Mouse (Mus musculus) G1E (cell line): ENCODE measurements around the gene Obsl1. TPM values are rescaled to one million over a fixed set of nuclear protein-coding genes. Genes with fewer than 3 reads are reported as not detected.

ENCODE experiments used
- ATAC-seq: 2 replicates; pipeline ENCODE4 v1.8.0; 2016; ENCODE audit warnings: mild to moderate bottlenecking; ENCODE audit not compliant: insufficient number of reproducible peaks, poor library complexity, low FRiP score, severe bottlenecking; ENCODE audit errors: extremely low read depth
- DNase-seq: peaks from one replicate; pipeline ENCODE4 v3.0.0; 2012; ENCODE audit warnings: low spot score
- H3K27me3 ChIP-seq: 2 replicates; pipeline ENCODE4 v1.6.1; 2012; ENCODE audit warnings: mild to moderate bottlenecking, low read length, inconsistent platforms; ENCODE audit not compliant: insufficient read depth
- H3K36me3 ChIP-seq: replicated peaks from 2 replicates; pipeline ENCODE3; 2012; ENCODE audit warnings: mild to moderate bottlenecking, inconsistent platforms
- H3K4me1 ChIP-seq: 2 replicates; pipeline ENCODE4 v1.6.1; 2012; ENCODE audit warnings: low read depth, low read length, inconsistent platforms, mixed read lengths; ENCODE audit not compliant: insufficient read depth
- H3K4me3 ChIP-seq: 2 replicates; pipeline ENCODE4 v1.5.1; 2012; ENCODE audit warnings: low read depth, mild to moderate bottlenecking, inconsistent platforms, low read length, moderate library complexity, mixed read lengths
- H3K9me3 ChIP-seq: replicated peaks from 2 replicates; pipeline ENCODE4 v1.6.1; 2012; ENCODE audit warnings: inconsistent platforms
- CTCF ChIP-seq: IDR thresholded peaks from 2 replicates; pipeline ENCODE4 v1.5.1; 2012; ENCODE audit warnings: low read depth, low read length, inconsistent platforms, mixed read lengths
- GATA1 ChIP-seq: IDR thresholded peaks from 2 replicates; pipeline ENCODE4 v1.6.1; 2012; ENCODE audit warnings: borderline replicate concordance, low read length, inconsistent platforms, mixed read lengths
- GATA2 ChIP-seq: IDR thresholded peaks from 2 replicates; pipeline ENCODE4 v1.6.1; 2012; ENCODE audit warnings: low read depth, low read length, inconsistent platforms, borderline replicate concordance
- POLR2AphosphoS5 ChIP-seq: IDR thresholded peaks from 2 replicates; pipeline ENCODE4 v1.6.1; 2012; ENCODE audit warnings: low read depth, low read length, inconsistent platforms; ENCODE audit not compliant: insufficient replicate concordance
- TAL1 ChIP-seq: conservative IDR thresholded peaks from 2 replicates; pipeline ENCODE4 v1.6.1; 2012; ENCODE audit warnings: low read depth, low read length, inconsistent platforms, mixed read lengths
- polyA plus RNA-seq: library from polyadenylated mRNA; stranded (reverse); fragments of >175 nt; gene quantifications from 2 replicates; pipeline ENCODE4 v1.2.3, GENCODE M21; 2012
- total RNA-seq, 2 experiments: library from RNA; stranded (forward) in 1 of 2; stranded (reverse) in 1 of 2; fragments of 200-1000 nt in 1 of 2; fragments of >200 nt in 1 of 2; fragmentation: Nextera tagmentation in 1 of 2; gene quantifications; 2 replicates each; pipeline ENCODE4 v1.2.3; 2014 to 2017

The Obsl1 gene
- total and polyA plus RNA-seq, 3 experiments, result 0.05 TPM; not detected in 2

GRCm38 (mm10) chr1:75476441-75476840 lies 29.8 kb downstream of the Obsl1 start:
- no peaks in the 10 kb centered on the region; the same call in 1 of the 2 replicates for H3K27me3 ChIP-seq
- no peaks in the 10 kb centered on the region for H3K9me3 ChIP-seq
- ATAC-seq, result no peak
- DNase-seq, result no peak
- H3K36me3 ChIP-seq, result peaks cover 62% of the 10 kb centered on the region
- TF ChIP-seq TAL1 (no peak), POLR2AphosphoS5 (no peak), GATA2 (no peak), GATA1 (no peak), CTCF (no peak)
- H3K4me3 ChIP-seq, result no peak overlapping the region; the same call in 1 of the 2 replicates
- peaks cover 60% of the 10 kb centered on the region for H3K4me1 ChIP-seq

GRCm38 (mm10) chr1:75469287-75469825 lies 36.9 kb downstream of the Obsl1 start:
- ATAC-seq (no peak), DNase-seq (no peak)
- Histone ChIP-seq H3K9me3 (no peaks in the 10 kb centered on the region), H3K4me3 (no peak overlapping the region), H3K4me1 (peaks cover 53% of the 10 kb centered on the region), H3K27me3 (peaks cover 30% of the 10 kb centered on the region), H3K36me3 (peaks cover 43% of the 10 kb centered on the region)
- no peak for TF ChIP-seq TAL1
- no peak for TF ChIP-seq POLR2AphosphoS5
- no peak for TF ChIP-seq GATA1
- TF ChIP-seq GATA2, result no peak
- no peak for TF ChIP-seq CTCF

DNA sequence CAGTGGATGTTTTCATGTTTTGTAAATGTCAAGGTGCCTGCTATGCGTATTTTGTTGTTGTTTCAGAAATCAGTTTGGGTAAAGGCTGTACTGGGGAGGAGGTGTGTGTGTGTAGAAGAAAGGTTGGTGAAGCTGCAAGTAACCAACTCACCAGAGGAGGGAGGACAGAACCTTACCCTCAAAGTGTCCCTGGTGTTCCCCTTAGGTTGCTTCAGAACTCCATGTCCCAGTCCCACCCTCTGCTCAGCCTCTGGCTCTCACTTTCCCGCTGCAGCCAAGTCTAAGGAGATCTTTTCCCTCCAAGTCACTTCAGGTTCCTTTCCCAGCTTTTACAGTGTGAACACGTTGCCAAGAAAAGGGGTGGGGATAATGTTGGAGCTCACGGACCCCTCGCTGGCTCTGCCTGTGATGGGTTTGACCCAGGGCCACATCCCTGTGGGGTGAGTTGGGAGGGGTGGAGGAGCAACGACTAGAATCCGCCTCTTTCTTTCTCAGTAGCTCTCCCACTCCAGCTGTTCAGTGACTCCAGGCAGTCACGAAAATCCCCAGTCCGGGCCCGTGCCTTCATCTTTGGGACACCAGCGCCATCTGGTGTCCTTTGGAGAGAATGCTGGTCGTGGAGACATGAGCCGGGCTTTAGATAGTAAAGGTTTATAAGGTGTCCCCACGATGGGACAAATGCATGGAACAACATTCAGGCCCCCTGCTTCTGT lies 38.9 kb downstream of the Obsl1 start:
- TF ChIP-seq TAL1 (no peak), POLR2AphosphoS5 (no peak), CTCF (peak; percentile 82), GATA2 (no peak), GATA1 (no peak)
- peak; percentile 89 for DNase-seq

GRCm38 (mm10) chr1:75463652-75464204 lies 42.5 kb downstream of the Obsl1 start:
- peak overlapping the region; percentile 58; the same call in 1 of the 2 replicates for H3K4me3 ChIP-seq
- peaks cover 38% of the 10 kb centered on the region for H3K27me3 ChIP-seq
- peaks cover 85% of the 10 kb centered on the region for H3K4me1 ChIP-seq

More for the DNA sequence above, 38.9 kb downstream of the Obsl1 start:
- no peak overlapping the region; the same call in 1 of the 2 replicates for H3K4me3 ChIP-seq
- peaks cover 30% of the 10 kb centered on the region for H3K27me3 ChIP-seq
- H3K36me3 ChIP-seq, result peaks cover 23% of the 10 kb centered on the region
- ATAC-seq, result no peak
- no peaks in the 10 kb centered on the region; the same call in 1 of the 2 replicates for H3K9me3 ChIP-seq
- peaks cover 64% of the 10 kb centered on the region for H3K4me1 ChIP-seq

DNA sequence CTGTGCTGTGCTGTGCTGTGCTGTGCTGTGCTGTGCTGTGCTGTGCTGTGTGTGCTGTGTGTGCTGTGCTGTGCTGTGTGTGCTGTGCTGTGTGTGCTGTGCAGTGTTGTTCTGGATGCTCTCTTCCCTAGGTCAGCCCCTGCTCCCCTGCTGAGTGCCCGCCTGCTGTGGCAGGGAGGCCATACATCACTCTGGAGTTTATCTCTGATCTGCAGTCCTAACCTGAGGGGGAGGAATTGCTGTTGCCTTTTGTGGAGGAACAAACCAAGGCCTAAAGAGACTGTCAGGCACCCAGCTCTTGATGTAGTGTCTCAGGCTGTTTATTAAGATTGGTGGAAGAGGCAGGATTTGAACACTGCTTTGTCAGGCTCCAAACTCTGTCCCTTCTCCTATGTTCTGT lies 43.6 kb downstream of the Obsl1 start:
- ATAC-seq (peak; percentile 71), DNase-seq (peak; percentile 88)
- Histone ChIP-seq H3K4me3 (peak overlapping the region; percentile 53; the same call in 1 of the 2 replicates), H3K9me3 (peaks cover 4% of the 10 kb centered on the region), H3K36me3 (no peaks in the 10 kb centered on the region), H3K4me1 (peaks cover 88% of the 10 kb centered on the region), H3K27me3 (peaks cover 39% of the 10 kb centered on the region)
- TF ChIP-seq POLR2AphosphoS5, result no peak
- peak; percentile 73; the same call in 1 of the 2 replicates for TF ChIP-seq TAL1
- TF ChIP-seq GATA2, result no peak
- no peak for TF ChIP-seq CTCF
- TF ChIP-seq GATA1, result no peak

More at GRCm38 (mm10) chr1:75463652-75464204, 42.5 kb downstream of the Obsl1 start:
- H3K9me3 ChIP-seq, result peaks cover 4% of the 10 kb centered on the region
- DNase-seq (peak; percentile 88), ATAC-seq (peak; percentile 82)
- no peaks in the 10 kb centered on the region for H3K36me3 ChIP-seq
- TF ChIP-seq GATA1, result no peak
- peak; percentile 86; the same call in 1 of the 2 replicates for TF ChIP-seq GATA2
- no peak for TF ChIP-seq CTCF
- TF ChIP-seq TAL1, result peak; percentile 98
- no peak for TF ChIP-seq POLR2AphosphoS5

DNA sequence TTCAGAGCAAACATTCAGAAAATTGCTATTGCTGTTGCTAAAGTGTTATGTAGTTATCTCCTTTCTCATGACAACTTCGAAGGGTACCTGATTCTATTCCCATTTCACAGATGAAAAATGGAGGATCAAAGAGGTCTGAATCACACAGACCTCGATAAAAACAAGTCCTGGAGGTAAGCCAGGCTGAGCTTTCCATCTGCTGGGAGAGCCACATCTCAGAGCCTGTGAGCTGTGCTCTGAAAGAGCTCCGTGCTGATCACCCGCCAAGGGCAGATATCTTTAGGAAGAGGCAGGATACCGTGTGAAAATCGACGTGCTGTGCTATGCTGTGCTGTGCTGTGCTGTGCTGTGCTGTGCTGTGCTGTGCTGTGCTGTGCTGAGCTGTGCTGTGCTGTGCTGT lies 46.0 kb downstream of the Obsl1 start:
- Histone ChIP-seq H3K9me3 (peaks cover 4% of the 10 kb centered on the region), H3K27me3 (peaks cover 48% of the 10 kb centered on the region), H3K36me3 (no peaks in the 10 kb centered on the region), H3K4me3 (peak overlapping the region; percentile 14; the same call in 1 of the 2 replicates), H3K4me1 (peaks cover 88% of the 10 kb centered on the region)
- DNase-seq, result no peak
- no peak for ATAC-seq
- TF ChIP-seq TAL1 (no peak), GATA2 (no peak), CTCF (no peak), POLR2AphosphoS5 (no peak), GATA1 (no peak)
